Comparison of ENCODE assay signal across 33 mouse cellular contexts in genomic region chr11:84495774-84496173, GRCm38 (mm10). TPM values are rescaled to one million over a fixed set of nuclear protein-coding genes. Genes with fewer than 3 reads are reported as not detected.
DNase-seq lines count a peak whose midpoint lies in the region; ATAC-seq and TF ChIP-seq lines count a peak whose summit lies in the region.
"Had no signal": no experiment of that assay in that cellular context is flagged by ENCODE, and none has a peak within 500 bp of the region (broad histone marks: within the 10 kb centered on the region; RNA-seq: fewer than 3 reads in every experiment).

No protein-coding gene starts in this region.

- H3K4me3 ChIP-seq in hindbrain, embryonic 12.5 days = no peak overlapping the region
- H3K4me3 ChIP-seq in hindbrain, embryonic 10.5 days = no peak overlapping the region
- no peak overlapping the region for H3K4me3 ChIP-seq in midbrain, embryonic 14.5 days (replicated peaks; ENCODE audit: low read depth, low read length)
- H3K4me3 ChIP-seq in midbrain, embryonic 10.5 days = no peak overlapping the region
- no peak overlapping the region for H3K4me3 ChIP-seq in hindbrain, postnatal 0 days (ENCODE audit: low read length)
- H3K4me3 ChIP-seq: erythroblast, embryonic 14.5 days; forebrain, embryonic 15.5 days; limb, embryonic 10.5 days; limb, embryonic 15.5 days; liver, embryonic 13.5 days; megakaryocyte, embryonic 14.5 days had no signal

- no peak for ATAC-seq in hindbrain, embryonic 12.5 days (ENCODE audit: low FRiP score)
- ATAC-seq in midbrain, embryonic 14.5 days (ENCODE audit: low FRiP score, low TSS enrichment) = no peak
- ATAC-seq in hindbrain, postnatal 0 days = no peak
- ATAC-seq: CD4-positive, CD25-positive, alpha-beta regulatory T cell, adult 4 months; forebrain, embryonic 15.5 days; lung, postnatal 0 days had no signal

- no peak overlapping the region for H3K4me2 ChIP-seq in hindbrain, embryonic 12.5 days (replicated peaks)
- H3K4me2 ChIP-seq in midbrain, embryonic 14.5 days (ENCODE audit: low read length) = no peak overlapping the region
- no peak overlapping the region for H3K4me2 ChIP-seq in hindbrain, postnatal 0 days (ENCODE audit: low read depth, low read length)
- H3K4me2 ChIP-seq: forebrain, embryonic 15.5 days; heart, embryonic 11.5 days; limb, embryonic 15.5 days; liver, embryonic 13.5 days had no signal

- no peak overlapping the region for H3K9ac ChIP-seq in hindbrain, embryonic 12.5 days
- no peak overlapping the region for H3K9ac ChIP-seq in midbrain, embryonic 14.5 days (replicated peaks; ENCODE audit: low read length)
- no peak overlapping the region for H3K9ac ChIP-seq in hindbrain, postnatal 0 days (replicated peaks; ENCODE audit: low read length)
- H3K9ac ChIP-seq: forebrain, embryonic 15.5 days; limb, embryonic 15.5 days; liver, embryonic 13.5 days had no signal

- H3K27me3 ChIP-seq in hindbrain, embryonic 12.5 days = no peaks in the 10 kb centered on the region
- no peaks in the 10 kb centered on the region for H3K27me3 ChIP-seq in hindbrain, embryonic 10.5 days (ENCODE audit: insufficient read depth, poor library complexity, severe bottlenecking)
- no peaks in the 10 kb centered on the region for H3K27me3 ChIP-seq in midbrain, embryonic 14.5 days (ENCODE audit: control insufficient read depth, insufficient read depth, low read length)
- no peaks in the 10 kb centered on the region for H3K27me3 ChIP-seq in midbrain, embryonic 10.5 days (ENCODE audit: low read depth, poor library complexity, severe bottlenecking)
- no peaks in the 10 kb centered on the region for H3K27me3 ChIP-seq in hindbrain, postnatal 0 days (ENCODE audit: insufficient read depth, low read length)
- H3K27me3 ChIP-seq: forebrain, embryonic 15.5 days; limb, embryonic 15.5 days; liver, embryonic 13.5 days; megakaryocyte, embryonic 14.5 days had no signal

- 56% methylated on average over 4 of the region's 4 CpGs for WGBS in hindbrain, embryonic 12.5 days
- 84% methylated on average over 4 of the region's 4 CpGs for WGBS in hindbrain, embryonic 10.5 days
- WGBS in midbrain, embryonic 14.5 days = 46% methylated on average over 4 of the region's 4 CpGs
- 90% methylated on average over 4 of the region's 4 CpGs for WGBS in midbrain, embryonic 10.5 days
- 32% methylated on average over 4 of the region's 4 CpGs for WGBS in hindbrain, postnatal 0 days

- TF ChIP-seq CTCF in hindbrain, postnatal 0 days (IDR thresholded peaks at IDR 0.05; ENCODE audit: low read depth) = no peak

- H3K4me1 ChIP-seq in hindbrain, embryonic 12.5 days = 0 out of 2 replicates have a peak, but pooled peaks cover 5% of the 10 kb centered on the region
- H3K4me1 ChIP-seq in hindbrain, embryonic 10.5 days (replicated peaks) = no peaks in the 10 kb centered on the region
- H3K4me1 ChIP-seq in midbrain, embryonic 14.5 days (ENCODE audit: control insufficient read depth, insufficient read depth, low read length) = peaks cover 3% of the 10 kb centered on the region; the same call in 1 of the 2 replicates
- H3K4me1 ChIP-seq in midbrain, embryonic 10.5 days = no peaks in the 10 kb centered on the region
- H3K4me1 ChIP-seq in hindbrain, postnatal 0 days (ENCODE audit: insufficient read depth, low read length) = no peaks in the 10 kb centered on the region
- H3K4me1 ChIP-seq: limb, embryonic 15.5 days; liver, embryonic 13.5 days; megakaryocyte, embryonic 14.5 days had no signal

- 0 out of 2 replicates have a peak overlapping the region, but pooled peaks have one; percentile 7 for H3K27ac ChIP-seq in hindbrain, embryonic 12.5 days
- no peak overlapping the region for H3K27ac ChIP-seq in hindbrain, embryonic 10.5 days
- no peak overlapping the region; the same call in 1 of the 2 replicates for H3K27ac ChIP-seq in midbrain, embryonic 14.5 days (replicated peaks; ENCODE audit: low read depth, low read length)
- H3K27ac ChIP-seq in midbrain, embryonic 10.5 days (replicated peaks) = no peak overlapping the region
- H3K27ac ChIP-seq in hindbrain, postnatal 0 days = peak overlapping the region; percentile 11; the same call in 1 of the 2 replicates
- H3K27ac ChIP-seq: forebrain, embryonic 15.5 days; limb, embryonic 10.5 days; limb, embryonic 15.5 days; liver, embryonic 13.5 days had no signal

- no peaks in the 10 kb centered on the region for H3K9me3 ChIP-seq in hindbrain, embryonic 12.5 days (replicated peaks)
- no peaks in the 10 kb centered on the region for H3K9me3 ChIP-seq in hindbrain, embryonic 10.5 days
- no peaks in the 10 kb centered on the region for H3K9me3 ChIP-seq in midbrain, embryonic 14.5 days (ENCODE audit: control insufficient read depth, low read length)
- H3K9me3 ChIP-seq in midbrain, embryonic 10.5 days (replicated peaks) = no peaks in the 10 kb centered on the region
- no peaks in the 10 kb centered on the region for H3K9me3 ChIP-seq in hindbrain, postnatal 0 days (ENCODE audit: low read length)
- H3K9me3 ChIP-seq: forebrain, embryonic 15.5 days; limb, embryonic 10.5 days; limb, embryonic 15.5 days; liver, embryonic 13.5 days; megakaryocyte, embryonic 14.5 days had no signal

- H3K36me3 ChIP-seq in hindbrain, embryonic 12.5 days = peaks cover 32% of the 10 kb centered on the region
- peaks cover 51% of the 10 kb centered on the region for H3K36me3 ChIP-seq in hindbrain, embryonic 10.5 days
- H3K36me3 ChIP-seq in midbrain, embryonic 14.5 days (ENCODE audit: control insufficient read depth, insufficient read depth, low read length) = peaks cover 18% of the 10 kb centered on the region
- H3K36me3 ChIP-seq in midbrain, embryonic 10.5 days = peaks cover 54% of the 10 kb centered on the region
- H3K36me3 ChIP-seq in hindbrain, postnatal 0 days (ENCODE audit: insufficient read depth, low read length) = peaks cover 12% of the 10 kb centered on the region

- DNase-seq in hindbrain, embryonic 10.5 days (ENCODE audit: low spot score) = no peak
- DNase-seq in midbrain, embryonic 14.5 days = peak; percentile 41
- no peak for DNase-seq in midbrain, embryonic 10.5 days (ENCODE audit: low spot score)
- DNase-seq in hindbrain, postnatal 0 days (ENCODE audit: low spot score) = no peak
- no peak for DNase-seq in layer of hippocampus, adult 11-12 months (ENCODE audit: low spot score)
- DNase-seq in right cerebral cortex, postnatal 25 days = no peak
- DNase-seq: adrenal gland, adult 2 months; adrenal gland, postnatal 36 days; cerebellum, adult 2 months; cerebellum, postnatal 14 days; gastrocnemius, postnatal 25 days; heart, adult 18-20 months; heart, postnatal 4 days; kidney, adult 2 months; kidney, postnatal 4 days; layer of hippocampus, postnatal 36 days; liver, embryonic 13.5 days; lung, adult 18-20 months; lung, postnatal 4 days; thymus, postnatal 4 days had no signal

RNA-seq across cellular contexts. Expression of gene Aatf, which starts 17.5 kb away (rescaled TPM):
- 53.2 and 55.6 TPM in 2 replicates for polyA plus RNA-seq in hindbrain, embryonic 12.5 days (2016; fragmentation: Nextera tagmentation; extraction: Ambion mirVana)
- polyA plus RNA-seq in hindbrain, embryonic 10.5 days (2016; fragmentation: Nextera tagmentation; extraction: Ambion mirVana) = 46.8 and 52.1 TPM in 2 replicates
- 41.6 and 46.3 TPM in 2 replicates for polyA plus RNA-seq in midbrain, embryonic 14.5 days (2014; fragmentation: Nextera tagmentation; extraction: Ambion mirVana)
- polyA plus RNA-seq in midbrain, embryonic 10.5 days (2016; fragmentation: Nextera tagmentation; extraction: Ambion mirVana) = 56.4 and 57.8 TPM in 2 replicates
- 17.2 and 36.0 TPM in 2 replicates for total RNA-seq in hindbrain, postnatal 0 days (2014; rRNA removed)
- polyA plus RNA-seq in hindbrain, postnatal 0 days (2015; fragmentation: Nextera tagmentation; extraction: Ambion mirVana) = 42.7 and 44.4 TPM in 2 replicates

RNA-seq across cellular contexts. Expression of gene Lhx1, which starts 29.6 kb away (rescaled TPM):
- polyA plus RNA-seq in hindbrain, embryonic 12.5 days (2016; fragmentation: Nextera tagmentation; extraction: Ambion mirVana) = 65.0 and 68.8 TPM in 2 replicates
- 9.8 and 30.5 TPM in 2 replicates for polyA plus RNA-seq in hindbrain, embryonic 10.5 days (2016; fragmentation: Nextera tagmentation; extraction: Ambion mirVana)
- polyA plus RNA-seq in midbrain, embryonic 14.5 days (2014; fragmentation: Nextera tagmentation; extraction: Ambion mirVana) = 49.8 and 53.0 TPM in 2 replicates
- 5.5 and 19.7 TPM in 2 replicates for polyA plus RNA-seq in midbrain, embryonic 10.5 days (2016; fragmentation: Nextera tagmentation; extraction: Ambion mirVana)
- total RNA-seq in hindbrain, postnatal 0 days (2014; rRNA removed) = 49.7 and 52.0 TPM in 2 replicates
- polyA plus RNA-seq in hindbrain, postnatal 0 days (2015; fragmentation: Nextera tagmentation; extraction: Ambion mirVana) = 28.9 and 32.0 TPM in 2 replicates
- total RNA-seq: adrenal gland, adult 2 months; adrenal gland, postnatal 36 days; gastrocnemius, adult 18-20 months; gastrocnemius, postnatal 25 days; heart, adult 18-20 months; heart, postnatal 4 days; monocyte, adult 5-6 weeks had no signal
- polyA plus RNA-seq: adrenal gland, adult 2 months; CD4-positive, CD25-positive, alpha-beta regulatory T cell, adult 4 months; erythroblast, embryonic 14.5 days; heart, embryonic 16.5 days; thymus, postnatal 0 days had no signal

Comparison
In these comparisons a context has a peak if more than half of its experiments do, and no peak if none do; other contexts are left out.
1. H3K27ac ChIP-seq: peak in hindbrain, embryonic 12.5 days (single experiment) and hindbrain, postnatal 0 days (single experiment); none in hindbrain, embryonic 10.5 days (single experiment), midbrain, embryonic 14.5 days (single experiment) and midbrain, embryonic 10.5 days (single experiment).